Mouse (Mus musculus) forebrain, embryonic 16.5 days (tissue): ENCODE data around the gene Mmp24. TPM values are rescaled to one million over a fixed set of nuclear protein-coding genes. Genes with fewer than 3 reads are reported as not detected.

Source experiments
- ATAC-seq: fragments of 200-750 bp; cut with Nextera tagmentation; 2 replicates; pipeline ENCODE4 v1.8.0; 2017; ENCODE audit warnings: mild to moderate bottlenecking, moderate library complexity
- H3K27ac ChIP-seq: fragments of 300-500 bp; sonication (generic); 2 replicates; pipeline ENCODE4 v1.5.1; 2014; ENCODE audit warnings: low read length, control low read depth
- H3K27me3 ChIP-seq: fragments of 300-500 bp; sonication (generic); replicated peaks from 2 replicates; pipeline ENCODE4 v1.6.1; 2014; ENCODE audit warnings: low read length; ENCODE audit not compliant: control insufficient read depth, insufficient read depth
- H3K36me3 ChIP-seq: fragments of 300-500 bp; sonication (generic); 2 replicates; pipeline ENCODE4 v1.6.1; 2014; ENCODE audit not compliant: control insufficient read depth, insufficient read depth
- H3K4me1 ChIP-seq: fragments of 300-500 bp; sonication (generic); replicated peaks from 2 replicates; pipeline ENCODE4 v1.6.1; 2014; ENCODE audit warnings: low read length; ENCODE audit not compliant: control insufficient read depth, insufficient read depth
- H3K4me2 ChIP-seq: fragments of 300-500 bp; sonication (generic); 2 replicates; pipeline ENCODE4 v1.6.1; 2014; ENCODE audit warnings: mild to moderate bottlenecking, low read length, control low read depth
- H3K4me3 ChIP-seq: fragments of 300-500 bp; sonication (generic); replicated peaks from 2 replicates; pipeline ENCODE4 v1.5.1; 2014; ENCODE audit warnings: mild to moderate bottlenecking, low read length, control low read depth
- H3K9ac ChIP-seq: fragments of 300-500 bp; sonication (generic); replicated peaks from 2 replicates; pipeline ENCODE4 v1.6.1; 2014; ENCODE audit warnings: low read depth, low read length, control low read depth
- H3K9me3 ChIP-seq: fragments of 300-500 bp; sonication (generic); 2 replicates; pipeline ENCODE4 v1.6.1; 2016; ENCODE audit warnings: low read length; ENCODE audit not compliant: control insufficient read depth
- WGBS: fragments of 180-500 bp; shearing (Covaris S2); extraction: QIAGEN DNeasy Blood & Tissue Kit; methylation state at CpG from one replicate; pipeline ENCODE4 v1.1.7; 2014; 5-methylcytosine and 5-hydroxymethylcytosine counted together
- polyA plus RNA-seq: library from polyadenylated mRNA; unstranded; fragments of >200 nt; fragmentation: Nextera tagmentation; extraction: Ambion mirVana; gene quantifications from 2 replicates; pipeline ENCODE4 v1.2.1, GENCODE M21; 2015

The Mmp24 gene
- polyA plus RNA-seq, 1 experiment from 2014 or later: 13.9 TPM

DNA sequence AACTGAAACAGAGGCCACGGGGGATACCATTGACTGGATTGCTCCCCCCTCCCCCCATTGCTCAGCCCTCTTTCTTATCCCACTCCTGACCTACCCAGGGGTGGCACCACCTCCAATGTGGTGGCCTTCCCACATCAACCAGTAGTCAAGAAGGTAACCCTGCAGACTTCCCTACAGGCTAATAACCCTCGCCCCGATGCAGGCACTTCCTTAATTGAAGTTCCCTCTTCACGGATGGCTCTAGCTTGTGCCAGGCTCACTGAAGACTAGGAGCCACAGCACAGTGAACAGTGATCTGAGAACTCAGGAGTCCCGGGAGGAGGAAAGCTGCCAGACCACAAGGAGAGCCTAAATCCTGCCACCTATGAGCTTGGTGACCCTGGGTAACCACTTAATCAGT is 11.8 kb downstream of the Mmp24 start:
- no peaks in the 10 kb centered on the region for H3K9me3 ChIP-seq
- no peak overlapping the region for H3K4me2 ChIP-seq
- ATAC-seq: no peak
- no peak overlapping the region for H3K4me3 ChIP-seq
- H3K27ac ChIP-seq: no peak overlapping the region
- no peaks in the 10 kb centered on the region for H3K36me3 ChIP-seq
- peaks cover 6% of the 10 kb centered on the region; the same call in 1 of the 2 replicates for H3K4me1 ChIP-seq
- H3K27me3 ChIP-seq: no peaks in the 10 kb centered on the region
- H3K9ac ChIP-seq: no peak overlapping the region
- 79% methylated on average over 5 of the region's 5 CpGs for WGBS

DNA sequence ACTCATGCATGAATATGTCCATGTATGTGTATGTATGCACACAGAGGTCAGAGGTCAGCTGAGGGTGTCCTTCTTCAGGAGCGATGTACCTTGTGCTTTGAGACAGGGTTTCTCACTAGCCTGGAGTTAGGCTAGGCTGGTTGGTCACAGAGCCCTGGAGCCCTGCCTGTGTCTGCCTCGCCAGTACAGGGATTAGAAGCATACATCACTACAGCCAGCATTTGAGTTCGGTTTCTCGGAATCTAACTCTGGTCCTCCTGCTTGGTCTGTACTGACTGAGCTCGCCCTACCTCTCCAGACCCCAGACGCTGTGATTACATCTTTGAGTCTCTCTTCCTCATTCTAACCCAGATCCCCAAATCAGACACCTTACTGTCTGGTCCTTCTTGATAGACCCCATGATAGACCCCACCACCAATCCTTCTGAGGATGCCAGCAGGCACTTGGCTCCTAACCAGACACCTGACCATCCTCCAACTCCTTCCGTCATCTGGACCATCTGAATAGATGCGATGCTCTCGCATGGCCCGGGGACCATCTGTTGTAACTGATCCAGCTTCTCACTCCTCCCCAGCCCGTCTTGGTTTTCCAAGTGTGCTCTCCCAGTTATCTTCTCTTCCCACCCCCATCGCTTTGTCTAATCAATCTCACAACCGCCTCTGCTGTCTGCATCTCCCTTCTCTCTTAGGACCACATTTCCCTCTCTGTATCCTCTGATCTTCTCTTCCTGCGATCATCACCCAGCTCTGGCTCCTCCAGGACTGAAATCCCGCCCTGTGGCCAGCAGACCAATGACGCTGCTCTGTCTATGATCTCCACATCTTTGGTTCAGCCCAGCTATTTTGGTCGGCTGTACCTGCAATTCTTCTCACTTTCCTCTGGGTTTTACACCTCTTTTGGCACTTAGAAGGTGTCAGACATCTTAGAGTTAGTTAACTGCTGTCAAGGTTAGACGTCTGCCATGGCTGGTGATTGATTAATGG is 13.1 kb downstream of the Mmp24 start:
- no peaks in the 10 kb centered on the region for H3K9me3 ChIP-seq
- no peak overlapping the region for H3K9ac ChIP-seq
- H3K27me3 ChIP-seq: no peaks in the 10 kb centered on the region
- 0 out of 2 replicates have a peak overlapping the region, but pooled peaks have one; percentile 1 for H3K27ac ChIP-seq
- no peak for ATAC-seq
- 66% methylated on average over 18 of the region's 18 CpGs for WGBS
- H3K36me3 ChIP-seq: no peaks in the 10 kb centered on the region
- no peak overlapping the region for H3K4me2 ChIP-seq
- H3K4me3 ChIP-seq: no peak overlapping the region
- peaks cover 6% of the 10 kb centered on the region; the same call in 1 of the 2 replicates for H3K4me1 ChIP-seq

DNA sequence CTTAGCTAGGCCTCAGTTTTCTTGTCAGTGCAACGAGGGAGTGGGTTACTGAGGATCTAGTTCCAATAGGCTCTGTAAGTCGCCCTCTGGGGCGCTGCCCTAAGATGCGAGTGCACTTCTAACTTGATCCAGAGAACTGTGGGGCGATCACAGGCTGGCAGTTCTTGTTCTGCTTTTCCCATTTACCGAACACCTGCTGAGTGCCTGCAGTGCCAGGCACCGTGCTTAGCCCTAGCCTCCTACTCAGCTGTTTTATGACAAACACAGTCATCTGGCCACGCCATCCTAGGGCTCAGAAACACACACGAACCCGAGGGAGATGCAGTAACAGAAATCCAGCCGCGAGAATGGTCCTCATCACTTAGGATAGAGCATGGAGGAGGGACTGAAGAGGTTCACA is 17.8 kb downstream of the Mmp24 start:
- ATAC-seq: no peak
- no peak overlapping the region for H3K4me3 ChIP-seq
- no peak overlapping the region for H3K4me2 ChIP-seq
- no peak overlapping the region for H3K9ac ChIP-seq
- H3K27me3 ChIP-seq: no peaks in the 10 kb centered on the region
- peaks cover 6% of the 10 kb centered on the region; the same call in 1 of the 2 replicates for H3K4me1 ChIP-seq
- no peak overlapping the region for H3K27ac ChIP-seq
- 0 out of 2 replicates have a peak, but pooled peaks cover 3% of the 10 kb centered on the region for H3K36me3 ChIP-seq
- 25% methylated on average over 12 of the region's 12 CpGs for WGBS
- no peaks in the 10 kb centered on the region for H3K9me3 ChIP-seq

DNA sequence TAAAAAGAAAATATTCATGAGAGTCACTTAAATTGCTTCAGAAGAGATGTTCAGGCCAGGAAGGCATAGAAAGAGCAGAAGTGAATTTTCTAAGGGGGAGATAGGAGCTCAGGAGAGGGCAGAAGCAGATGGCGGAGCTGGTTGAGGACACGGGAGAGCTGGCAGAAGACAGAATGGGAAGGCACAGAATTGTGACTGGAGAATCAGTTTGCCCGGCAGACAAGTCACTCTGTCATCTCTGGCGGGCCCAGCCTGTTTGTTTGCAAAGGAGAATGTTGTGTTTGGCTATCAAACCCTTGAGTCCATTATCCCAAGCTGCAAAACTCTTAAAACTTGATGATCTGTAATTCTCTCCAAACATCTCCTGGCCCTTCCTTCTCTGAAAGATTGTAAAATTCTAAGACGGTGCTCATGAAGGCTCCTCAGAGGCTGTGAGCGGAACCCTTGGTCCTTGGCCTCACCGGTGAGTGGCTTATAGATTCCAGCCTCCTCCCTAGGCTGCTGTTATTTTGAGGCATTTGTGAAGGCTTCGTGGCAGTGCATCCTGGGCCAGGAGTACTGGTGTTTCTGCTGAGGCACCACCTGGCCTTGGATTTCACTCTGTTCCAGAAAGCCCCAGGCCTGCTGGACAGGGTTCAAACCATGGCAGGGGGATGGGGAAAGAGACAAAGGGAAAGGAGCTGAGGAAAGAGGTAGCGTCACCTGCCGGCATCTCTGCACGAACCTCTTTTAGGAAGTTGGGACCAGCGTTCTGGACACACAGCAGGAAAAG is 19.7 kb downstream of the Mmp24 start:
- H3K9me3 ChIP-seq: no peaks in the 10 kb centered on the region
- no peak overlapping the region for H3K4me2 ChIP-seq
- no peak overlapping the region for H3K4me3 ChIP-seq
- H3K9ac ChIP-seq: no peak overlapping the region
- H3K27me3 ChIP-seq: no peaks in the 10 kb centered on the region
- no peaks in the 10 kb centered on the region for H3K4me1 ChIP-seq
- WGBS: 76% methylated on average over 12 of the region's 12 CpGs
- ATAC-seq: no peak
- no peak overlapping the region for H3K27ac ChIP-seq
- H3K36me3 ChIP-seq: 0 out of 2 replicates have a peak, but pooled peaks cover 3% of the 10 kb centered on the region

DNA sequence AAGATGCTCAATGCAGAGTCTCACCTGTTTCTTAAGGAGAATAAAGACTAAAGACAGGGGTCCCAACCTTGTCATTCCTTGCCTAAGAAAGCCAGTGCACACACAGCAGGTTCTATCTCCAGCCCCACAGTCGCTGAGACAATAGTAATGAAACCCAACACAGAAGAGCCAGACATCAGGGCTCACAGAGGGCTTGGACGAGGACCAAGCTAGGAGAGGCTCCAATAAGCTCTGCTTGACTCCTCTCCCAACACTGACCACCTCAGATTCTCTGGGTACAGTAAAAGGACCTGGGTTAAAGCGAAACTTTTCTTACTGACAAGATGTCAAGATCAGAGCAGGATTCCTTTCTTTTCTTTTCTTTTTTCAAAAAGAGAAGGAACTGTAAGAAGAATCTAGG is 23.5 kb downstream of the Mmp24 start:
- H3K36me3 ChIP-seq: peaks cover 17% of the 10 kb centered on the region
- no peak overlapping the region for H3K4me3 ChIP-seq
- no peaks in the 10 kb centered on the region for H3K27me3 ChIP-seq
- H3K9me3 ChIP-seq: no peaks in the 10 kb centered on the region
- WGBS: 65% methylated on average over 3 of the region's 3 CpGs
- no peak overlapping the region for H3K9ac ChIP-seq
- no peaks in the 10 kb centered on the region for H3K4me1 ChIP-seq
- no peak for ATAC-seq
- H3K27ac ChIP-seq: no peak overlapping the region
- no peak overlapping the region for H3K4me2 ChIP-seq

DNA sequence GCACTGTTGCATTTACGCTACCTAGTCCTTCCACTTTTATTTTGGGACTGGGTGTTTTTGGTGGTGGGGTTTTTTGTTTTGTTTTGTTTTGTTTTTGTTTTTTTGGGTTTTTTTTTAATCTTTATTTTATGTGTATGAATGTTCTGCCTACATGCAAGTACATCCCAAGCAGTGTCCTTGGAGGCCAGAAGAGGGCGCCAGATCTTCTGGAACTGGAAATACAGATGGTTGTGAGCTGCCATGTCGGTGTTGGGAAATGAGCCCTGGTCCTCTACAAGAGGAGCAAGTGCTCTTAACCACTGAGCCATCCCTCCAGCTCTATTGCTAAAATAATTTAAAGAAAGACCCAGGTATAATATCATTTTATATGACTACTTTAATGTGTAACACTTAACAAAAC is 27.6 kb downstream of the Mmp24 start:
- Histone ChIP-seq H3K9me3 (no peaks in the 10 kb centered on the region), H3K27ac (no peak overlapping the region), H3K36me3 (peaks cover 14% of the 10 kb centered on the region), H3K9ac (no peak overlapping the region), H3K27me3 (no peaks in the 10 kb centered on the region), H3K4me1 (0 out of 2 replicates have a peak, but pooled peaks cover 3% of the 10 kb centered on the region), H3K4me3 (no peak overlapping the region), H3K4me2 (no peak overlapping the region)
- ATAC-seq: no peak
- WGBS: 52% methylated on average over 3 of the region's 3 CpGs

DNA sequence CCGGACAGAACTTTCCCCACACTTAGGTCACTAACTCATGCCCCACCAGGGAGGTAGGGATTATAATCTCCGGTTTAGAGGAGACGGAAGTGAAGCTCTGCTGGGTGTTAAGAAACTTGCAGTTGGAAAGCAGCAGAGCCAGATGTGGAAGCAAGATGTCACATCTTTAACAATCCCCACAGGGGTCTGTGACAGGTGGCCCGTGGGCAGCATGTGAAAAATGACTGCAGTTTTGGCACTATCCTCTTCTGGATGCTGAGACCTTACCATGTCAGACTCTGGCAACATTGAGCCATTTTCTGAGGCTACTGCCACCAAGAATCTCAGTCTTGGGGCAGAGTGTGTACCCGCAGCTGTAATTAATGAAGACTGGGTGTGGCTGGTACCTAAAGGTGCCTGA is 28.9 kb downstream of the Mmp24 start:
- no peak overlapping the region for H3K9ac ChIP-seq
- H3K4me2 ChIP-seq: no peak overlapping the region
- peaks cover 14% of the 10 kb centered on the region for H3K36me3 ChIP-seq
- 0 out of 2 replicates have a peak, but pooled peaks cover 3% of the 10 kb centered on the region for H3K4me1 ChIP-seq
- no peak for ATAC-seq
- WGBS: 77% methylated on average over 5 of the region's 5 CpGs
- H3K27ac ChIP-seq: no peak overlapping the region
- H3K4me3 ChIP-seq: no peak overlapping the region
- H3K9me3 ChIP-seq: no peaks in the 10 kb centered on the region
- no peaks in the 10 kb centered on the region for H3K27me3 ChIP-seq

DNA sequence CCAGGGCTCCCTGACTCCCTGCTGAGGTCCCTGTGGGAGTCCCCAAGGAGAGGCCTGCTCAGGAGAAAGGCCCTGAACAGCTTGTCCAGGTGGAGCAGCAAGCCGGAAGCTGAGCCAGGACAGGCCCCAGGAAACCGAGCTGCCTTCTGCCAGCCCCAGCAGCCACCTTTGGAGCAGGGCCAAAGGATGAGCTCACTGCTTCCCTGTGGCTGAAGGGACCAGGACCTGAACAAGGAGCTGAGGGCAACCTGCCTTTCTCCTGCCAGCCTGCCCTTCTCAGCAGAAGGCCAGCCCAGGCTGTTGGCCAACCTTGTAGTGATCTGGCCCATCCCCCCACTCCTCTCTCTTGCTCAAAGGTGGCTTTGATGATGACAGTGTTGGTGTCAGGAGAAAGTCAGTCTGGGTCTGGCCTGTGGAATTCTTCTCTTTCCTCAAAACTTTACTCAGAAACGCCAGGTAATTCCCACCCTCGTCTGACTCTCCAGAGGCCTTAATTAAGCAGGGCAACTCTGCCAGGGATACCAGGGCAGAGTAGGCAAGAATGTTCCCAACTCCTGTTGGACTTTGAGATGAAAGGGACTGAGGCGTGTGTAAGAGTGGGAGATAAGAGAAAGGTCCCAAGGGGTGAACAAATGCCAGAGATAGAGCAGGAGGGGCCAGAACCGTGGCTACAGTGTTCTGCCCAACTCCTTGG is 30.2 kb downstream of the Mmp24 start:
- no peak overlapping the region for H3K4me3 ChIP-seq
- no peaks in the 10 kb centered on the region for H3K9me3 ChIP-seq
- no peak overlapping the region for H3K9ac ChIP-seq
- no peak overlapping the region for H3K4me2 ChIP-seq
- peaks cover 11% of the 10 kb centered on the region for H3K36me3 ChIP-seq
- H3K4me1 ChIP-seq: 0 out of 2 replicates have a peak, but pooled peaks cover 3% of the 10 kb centered on the region
- ATAC-seq: no peak
- 50% methylated on average over 6 of the region's 6 CpGs for WGBS
- no peaks in the 10 kb centered on the region for H3K27me3 ChIP-seq
- H3K27ac ChIP-seq: no peak overlapping the region

- H3K4me1 ChIP-seq: 0 out of 2 replicates have a peak, but pooled peaks cover 3% of the 10 kb centered on the region
- no peak overlapping the region for H3K4me2 ChIP-seq
- H3K9ac ChIP-seq: no peak overlapping the region
- no peak overlapping the region for H3K27ac ChIP-seq
- H3K4me3 ChIP-seq: no peak overlapping the region
- peaks cover 9% of the 10 kb centered on the region for H3K36me3 ChIP-seq
- H3K9me3 ChIP-seq: no peaks in the 10 kb centered on the region
- WGBS: 87% methylated on average over 6 of the region's 6 CpGs
- H3K27me3 ChIP-seq: no peaks in the 10 kb centered on the region
- no peak for ATAC-seq
These were observed 30.7 kb downstream of the Mmp24 start for GRCm38 (mm10) chr2:155805925-155806255.
